Mouse (Mus musculus) spleen, adult 2 months (tissue): ENCODE data around the gene Cacng7.

Source experiments
- CTCF ChIP-seq: fragments of 200-500 bp; IDR thresholded peaks from 2 replicates; pipeline ENCODE4 v1.5.1; 2011; ENCODE audit warnings: mild to moderate bottlenecking, inconsistent platforms; ENCODE audit not compliant: insufficient read depth, insufficient read length, insufficient replicate concordance; ENCODE audit errors: extremely low read depth
- POLR2A ChIP-seq: fragments of 200-500 bp; IDR thresholded peaks from 2 replicates; pipeline ENCODE4 v1.6.1; 2011; ENCODE audit warnings: low read depth, low read length, inconsistent platforms

DNA sequence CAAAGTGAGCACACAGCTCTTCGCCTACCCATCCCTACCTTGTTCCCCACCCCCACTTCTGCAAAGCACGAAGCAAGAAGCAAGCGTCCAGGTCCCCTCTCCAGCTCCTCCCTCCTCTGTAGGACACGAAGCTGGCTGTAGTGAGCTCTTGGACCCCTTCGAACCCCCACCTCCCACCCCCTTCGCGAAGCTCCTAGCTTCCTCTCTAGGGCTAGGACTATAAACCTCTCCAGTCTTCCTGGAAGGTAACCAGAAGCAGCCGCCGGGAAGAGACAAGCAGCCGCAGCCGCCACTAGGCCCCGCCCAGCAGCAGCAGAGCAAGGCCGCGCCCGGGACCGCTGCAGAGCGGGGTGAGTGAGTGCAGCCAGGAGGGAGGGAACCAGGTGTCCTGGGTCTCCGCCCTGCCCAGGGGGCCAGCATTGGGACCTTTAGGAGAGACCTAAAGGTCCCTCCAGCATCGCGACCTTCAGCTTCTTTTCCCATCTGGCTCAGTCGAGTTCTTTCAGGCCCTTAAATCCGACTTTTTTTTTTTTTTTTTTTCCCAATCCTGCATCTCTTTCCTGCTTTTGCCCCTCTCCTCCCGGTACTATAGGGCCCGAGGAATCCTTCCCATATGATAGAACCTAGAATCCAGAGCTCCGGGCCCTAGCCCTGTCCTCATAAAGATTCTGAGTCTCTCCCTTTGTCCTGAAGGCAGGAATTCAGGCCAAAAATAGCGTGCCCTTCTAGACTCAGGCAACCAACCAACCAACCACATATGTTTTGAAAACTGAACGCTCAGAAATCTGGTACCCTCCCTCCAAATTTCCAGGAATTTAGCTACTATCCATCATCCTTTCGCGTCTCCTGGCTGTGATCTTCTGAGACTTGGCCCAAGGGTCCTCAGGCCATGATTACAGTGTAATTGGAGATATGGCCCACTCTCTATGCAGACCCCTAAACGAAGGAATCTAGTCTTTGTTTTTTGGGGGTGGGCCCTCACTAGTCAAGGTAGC, 43.5 kb upstream of the Cacng7 start, which contains the start of the genes Myadm and Prkcg:
- TF ChIP-seq CTCF (no peak), POLR2A (no peak)
